In genomic region chr7:71705426-71706050, GRCm38 (mm10) we compare ENCODE assay signal across 7 mouse cellular contexts.
DNase-seq lines count a peak whose midpoint lies in the region; ATAC-seq and TF ChIP-seq lines count a peak whose summit lies in the region.

No protein-coding gene starts in this region.

- no peak for TF ChIP-seq POLR2A in testis, adult 2 months (IDR thresholded peaks at IDR 0.05; ENCODE audit: control insufficient read depth, low read depth, low read length)

- 0 out of 2 replicates have a peak, but pooled peaks cover 5% of the 10 kb centered on the region for H3K4me1 ChIP-seq in hindbrain, embryonic 12.5 days
- peaks cover 7% of the 10 kb centered on the region for H3K4me1 ChIP-seq in limb, embryonic 13.5 days
- peaks cover 4% of the 10 kb centered on the region; the same call in 1 of the 2 replicates for H3K4me1 ChIP-seq in midbrain, embryonic 14.5 days (ENCODE audit: control insufficient read depth, insufficient read depth, low read length)
- H3K4me1 ChIP-seq in testis, adult 2 months (ENCODE audit: control insufficient read depth, insufficient read depth, low read length), result peaks cover 4% of the 10 kb centered on the region

- H3K36me3 ChIP-seq in hindbrain, embryonic 12.5 days, result no peaks in the 10 kb centered on the region
- H3K36me3 ChIP-seq in limb, embryonic 13.5 days, result no peaks in the 10 kb centered on the region
- no peaks in the 10 kb centered on the region for H3K36me3 ChIP-seq in midbrain, embryonic 14.5 days (ENCODE audit: control insufficient read depth, insufficient read depth, low read length)
- no peaks in the 10 kb centered on the region for H3K36me3 ChIP-seq in testis, adult 2 months (ENCODE audit: control insufficient read depth, insufficient read depth, low read length)

- under 1% methylated on average over 58 of the region's 59 CpGs for WGBS in hindbrain, embryonic 12.5 days
- under 1% methylated on average over 58 of the region's 59 CpGs for WGBS in limb, embryonic 13.5 days
- under 1% methylated on average over 59 of the region's 59 CpGs for WGBS in midbrain, embryonic 14.5 days

- H3K9ac ChIP-seq in hindbrain, embryonic 12.5 days, result peak overlapping the region; percentile 84
- H3K9ac ChIP-seq in limb, embryonic 13.5 days, result peak overlapping the region; percentile 81
- H3K9ac ChIP-seq in midbrain, embryonic 14.5 days (replicated peaks; ENCODE audit: low read length), result peak overlapping the region; percentile 91

- peak overlapping the region; percentile 57 for H3K4me3 ChIP-seq in hindbrain, embryonic 12.5 days
- H3K4me3 ChIP-seq in limb, embryonic 13.5 days, result peak overlapping the region; percentile 61
- H3K4me3 ChIP-seq in midbrain, embryonic 14.5 days (replicated peaks; ENCODE audit: low read depth, low read length), result peak overlapping the region; percentile 53
- H3K4me3 ChIP-seq in testis, adult 2 months (ENCODE audit: control insufficient read depth, low read depth, low read length), result peak overlapping the region; percentile 64

- H3K27ac ChIP-seq in hindbrain, embryonic 12.5 days, result peak overlapping the region; percentile 79
- no peak overlapping the region for H3K27ac ChIP-seq in limb, embryonic 13.5 days
- H3K27ac ChIP-seq in midbrain, embryonic 14.5 days (replicated peaks; ENCODE audit: low read depth, low read length), result peak overlapping the region; percentile 84
- H3K27ac ChIP-seq in testis, adult 2 months (ENCODE audit: control insufficient read depth, insufficient read depth, low read depth, low read length), result no peak overlapping the region

- no peak for TF ChIP-seq CTCF in testis, adult 2 months (IDR thresholded peaks at IDR 0.05; ENCODE audit: control insufficient read depth, insufficient read depth, insufficient replicate concordance, low read depth, low read length)

- H3K4me2 ChIP-seq in hindbrain, embryonic 12.5 days (replicated peaks), result peak overlapping the region; percentile 85
- H3K4me2 ChIP-seq in limb, embryonic 13.5 days (replicated peaks), result peak overlapping the region; percentile 95
- H3K4me2 ChIP-seq in midbrain, embryonic 14.5 days (ENCODE audit: low read length), result peak overlapping the region; percentile 91

- H3K27me3 ChIP-seq in hindbrain, embryonic 12.5 days, result no peaks in the 10 kb centered on the region; the same call in 1 of the 2 replicates
- H3K27me3 ChIP-seq in limb, embryonic 13.5 days, result peaks cover 7% of the 10 kb centered on the region; the same call in 1 of the 2 replicates
- H3K27me3 ChIP-seq in midbrain, embryonic 14.5 days (ENCODE audit: control insufficient read depth, insufficient read depth, low read length), result no peaks in the 10 kb centered on the region
- H3K27me3 ChIP-seq in testis, adult 2 months (ENCODE audit: control insufficient read depth, insufficient read depth, low read length), result no peaks in the 10 kb centered on the region

- peak; percentile 88 for ATAC-seq in hindbrain, embryonic 12.5 days (ENCODE audit: low FRiP score)
- ATAC-seq in limb, embryonic 13.5 days (ENCODE audit: low FRiP score, low read depth), result peak; percentile 73
- ATAC-seq in midbrain, embryonic 14.5 days (ENCODE audit: low FRiP score, low TSS enrichment), result peak; percentile 87

- H3K9me3 ChIP-seq in hindbrain, embryonic 12.5 days (replicated peaks), result no peaks in the 10 kb centered on the region
- no peaks in the 10 kb centered on the region for H3K9me3 ChIP-seq in limb, embryonic 13.5 days
- no peaks in the 10 kb centered on the region for H3K9me3 ChIP-seq in midbrain, embryonic 14.5 days (ENCODE audit: control insufficient read depth, low read length)

- peak; percentile 75 to 77 for DNase-seq in adrenal gland, adult (ENCODE audit: inconsistent age in 2 of 2, low spot score in 1 of 2)
- peak; percentile 6 for DNase-seq in c-Kit-positive CD71-negative TER-119-negative erythroid progenitor cells, embryonic 14.5 days (ENCODE audit: low read depth)
- peak; percentile 30 for DNase-seq in gastrocnemius, adult 18-20 months (ENCODE audit: low spot score)
- peak; percentile 78 for DNase-seq in midbrain, embryonic 14.5 days

Comparison
In these comparisons a context has a peak if more than half of its experiments do, and no peak if none do; other contexts are left out.
1. DNase-seq: peak in every context shown above with its lines; median percentile 78 in midbrain, embryonic 14.5 days; 76 in adrenal gland, adult; 30 in gastrocnemius, adult 18-20 months; 6 in c-Kit-positive CD71-negative TER-119-negative erythroid progenitor cells, embryonic 14.5 days.
2. H3K27ac ChIP-seq: peak in hindbrain, embryonic 12.5 days (single experiment) and midbrain, embryonic 14.5 days (single experiment); none in limb, embryonic 13.5 days (single experiment) and testis, adult 2 months (single experiment).
3. Peak in every context shown above with its lines, with median percentiles within 50 percentile points of each other: ATAC-seq, H3K4me2 ChIP-seq, H3K4me3 ChIP-seq and H3K9ac ChIP-seq.